Mouse (Mus musculus): ENCODE measurements at regions not wholly inside any gene's neighbourhood (a gene's known extent, or its start where the extent isn't known, plus 50 kb on each side); places are given as distances from the start of the nearest gene placed in this dataset.

GRCm38 (mm10) chr13:42579471-42579870 is 101.0 kb upstream of the Phactr1 start:
- TF ChIP-seq CTCF (IDR thresholded peaks at IDR 0.05) (no peak), EP300 (IDR thresholded peaks at IDR 0.05) (no peak)
